Mouse (Mus musculus) cerebellum, adult 8-10 months (tissue): ENCODE data around the gene Lekr1.

Experiments
- DNase-seq: peaks from one replicate; pipeline ENCODE4 v3.0.0; 2022

Lekr1 gene

DNA sequence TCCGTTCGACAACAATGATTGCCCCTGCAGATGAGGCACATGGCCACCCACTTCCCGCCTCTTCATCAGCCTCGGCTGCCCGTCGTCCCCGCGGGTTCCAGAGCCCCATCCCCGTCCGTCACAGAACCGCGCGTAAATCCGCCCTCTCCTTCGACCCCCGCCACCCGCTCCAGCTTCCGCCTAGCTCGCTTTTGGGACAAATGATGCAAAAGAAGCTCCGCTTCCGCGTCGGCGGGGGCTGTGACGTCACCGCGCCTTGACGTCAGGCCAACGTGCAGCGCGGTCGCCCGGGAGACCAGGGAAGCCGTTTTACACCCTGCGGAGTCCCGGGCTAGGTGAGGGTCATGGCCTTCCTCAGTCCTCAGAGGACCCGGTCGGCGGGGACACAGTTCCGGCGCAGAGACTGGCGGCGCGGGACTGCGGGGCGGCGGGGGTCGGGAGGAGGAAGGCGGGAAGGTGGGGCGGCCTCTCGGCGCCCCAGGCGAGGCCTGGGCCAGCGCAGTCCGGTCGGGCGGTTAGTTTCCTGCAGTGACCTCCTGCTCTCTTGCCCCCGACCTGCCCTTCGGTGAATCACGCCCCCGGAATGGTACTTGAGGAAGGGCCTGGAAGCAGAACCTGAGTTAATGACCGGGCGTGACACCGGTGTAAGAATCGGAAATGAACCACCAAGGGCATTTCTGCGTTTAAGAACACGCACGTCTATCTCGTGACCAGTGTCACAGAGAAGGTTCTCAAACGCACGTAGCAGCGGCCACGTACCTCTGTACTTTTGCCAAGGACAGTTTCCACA is at the start of gene Lekr1:
Lekr1 (plus strand) TSS at position 252 of the 790 bp plus-strand sequence.
- DNase-seq = peak; percentile 88

DNA sequence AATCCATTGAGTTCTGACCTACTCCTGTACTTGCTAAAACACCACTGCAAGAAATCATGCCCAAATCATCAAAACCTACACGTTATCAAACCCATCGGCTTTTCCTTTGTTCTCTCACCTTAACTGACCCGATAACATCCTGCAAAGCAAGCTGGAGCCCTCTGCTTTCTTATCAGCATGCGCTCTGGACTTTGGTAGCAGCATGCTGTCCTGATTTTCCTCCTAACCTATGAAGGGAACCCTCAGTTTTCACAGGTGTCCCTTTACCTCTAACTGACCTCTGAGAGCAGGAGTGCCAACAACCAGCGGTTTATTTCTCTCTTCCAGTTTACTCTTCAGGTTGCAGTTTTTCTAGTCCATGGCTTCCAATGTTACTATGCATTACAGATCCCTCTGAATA is 48.5 kb upstream of the Lekr1 start:
- no peak for DNase-seq

GRCm38 (mm10) chr3:65619340-65619739 is 46.7 kb upstream of the Lekr1 start:
- no peak for DNase-seq

GRCm38 (mm10) chr3:65623057-65623456 is 43.0 kb upstream of the Lekr1 start:
- DNase-seq = no peak

DNA sequence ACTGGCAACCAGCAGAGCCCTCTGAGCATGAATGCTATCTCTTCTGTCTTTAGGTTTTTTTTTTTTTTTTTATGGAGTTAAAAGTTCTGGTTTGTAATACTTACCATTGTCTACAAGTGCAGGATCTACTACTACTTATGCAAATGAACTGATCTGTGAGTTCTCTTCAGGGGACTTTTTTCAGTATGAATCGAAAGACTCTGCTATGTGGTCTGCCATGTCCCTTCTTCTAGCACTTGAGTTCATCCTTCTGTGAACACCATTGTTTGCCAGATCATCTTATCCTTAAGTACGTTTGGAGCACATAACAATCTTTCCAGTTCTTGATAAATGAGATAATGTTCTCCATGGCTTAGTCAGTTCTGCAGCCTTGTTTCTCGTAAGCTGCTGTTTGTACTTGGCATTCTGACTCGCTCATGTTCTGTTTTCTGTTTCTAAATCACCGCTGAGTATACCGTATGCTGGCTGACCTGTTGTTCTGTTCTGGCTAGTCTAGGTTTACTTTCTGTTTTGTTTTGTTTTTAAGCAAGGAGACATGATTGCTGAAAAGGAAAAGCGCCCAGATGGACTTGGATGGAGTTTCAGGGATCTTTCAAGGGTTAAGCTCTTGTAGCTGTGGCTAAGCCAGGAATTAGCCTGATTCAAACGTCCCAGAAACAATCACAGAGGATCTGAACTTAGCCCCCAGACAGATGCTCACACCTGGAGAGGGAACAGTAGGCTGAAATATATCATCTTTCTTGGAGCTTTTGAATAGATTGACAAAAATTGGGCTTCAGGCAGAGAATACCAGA is 40.3 kb upstream of the Lekr1 start:
- DNase-seq = no peak

DNA sequence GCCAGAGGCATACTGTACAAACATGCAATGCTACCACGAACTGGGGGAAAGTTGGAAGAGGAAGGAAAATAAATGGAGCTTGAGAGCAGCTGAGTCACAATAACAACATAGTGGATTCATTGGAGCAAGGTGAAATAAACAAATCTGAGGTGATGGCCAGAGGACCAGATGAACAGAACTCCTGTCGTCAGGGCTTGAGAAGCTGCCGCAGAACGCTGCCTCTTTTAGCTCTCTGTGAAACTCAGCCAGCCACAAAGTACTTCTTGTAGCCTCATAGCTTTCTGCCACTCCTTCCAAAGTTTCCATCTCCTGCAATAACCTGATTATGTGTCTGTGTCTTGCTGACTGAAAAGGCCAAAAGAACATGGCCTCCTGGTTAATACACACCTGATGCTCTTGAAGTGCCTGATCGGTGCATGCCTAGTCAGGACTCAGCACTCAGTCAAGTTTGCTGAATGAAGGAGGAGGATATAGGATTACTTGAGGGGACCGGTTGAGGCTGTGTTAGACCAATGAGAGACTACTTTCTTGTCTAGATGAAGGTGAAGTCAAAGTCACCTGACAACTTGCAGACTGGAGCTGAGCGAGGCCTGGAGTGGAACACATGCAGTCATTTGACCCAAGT is 39.6 kb upstream of the Lekr1 start:
- DNase-seq = no peak

- DNase-seq = no peak
Observed at GRCm38 (mm10) chr3:65627021-65627706, 38.9 kb upstream of the Lekr1 start.

- no peak for DNase-seq
Observed at GRCm38 (mm10) chr3:65627707-65628028, 38.4 kb upstream of the Lekr1 start.

- no peak for DNase-seq
Observed at GRCm38 (mm10) chr3:65629565-65630112, 36.4 kb upstream of the Lekr1 start.

GRCm38 (mm10) chr3:65633604-65634003 is 32.4 kb upstream of the Lekr1 start:
- DNase-seq = no peak

- DNase-seq = no peak
Observed at GRCm38 (mm10) chr3:65635983-65636382, 30.0 kb upstream of the Lekr1 start.

DNA sequence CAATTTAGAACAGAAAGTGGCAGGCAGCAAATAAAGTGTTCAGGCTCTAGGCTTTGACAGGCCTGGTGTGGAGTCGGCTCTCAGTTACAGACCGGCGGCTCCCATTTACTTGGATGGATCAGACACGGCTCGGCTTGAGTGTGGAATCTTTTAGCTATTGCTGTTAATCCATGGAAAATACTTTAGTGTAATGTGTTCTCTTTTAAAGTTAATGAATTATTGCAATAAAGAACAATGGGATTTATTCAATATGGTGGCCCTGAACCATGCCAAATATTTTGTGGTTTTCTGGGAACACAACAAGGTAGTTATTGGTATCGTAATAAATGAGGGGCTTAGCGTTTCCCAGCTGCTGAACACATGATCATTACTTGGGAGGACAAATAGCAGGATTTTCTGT is 28.7 kb upstream of the Lekr1 start:
- DNase-seq = no peak

GRCm38 (mm10) chr3:65638896-65639295 is 27.1 kb upstream of the Lekr1 start:
- no peak for DNase-seq

- DNase-seq = no peak
Observed at GRCm38 (mm10) chr3:65639454-65640014, 26.5 kb upstream of the Lekr1 start.

GRCm38 (mm10) chr3:65642959-65643358 is 23.1 kb upstream of the Lekr1 start:
- no peak for DNase-seq

DNA sequence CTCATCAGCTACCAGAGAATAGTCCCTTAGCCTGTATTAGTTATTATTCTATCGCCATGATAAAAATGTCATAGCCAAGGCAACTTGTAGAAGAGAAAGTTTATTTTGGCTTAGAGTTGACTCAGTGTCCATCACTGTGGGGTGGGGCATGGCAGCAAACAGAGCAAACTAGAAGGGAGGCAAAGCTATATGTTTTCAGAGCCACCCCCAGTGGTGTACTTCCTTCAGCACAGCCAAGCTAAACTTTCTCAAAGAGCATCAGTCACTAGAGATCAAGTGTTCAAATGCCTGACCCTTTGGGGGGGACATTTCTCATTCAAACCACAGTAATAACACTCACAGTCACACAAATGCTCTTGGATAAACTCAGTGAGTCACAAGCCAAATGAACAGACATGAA is 22.4 kb upstream of the Lekr1 start:
- DNase-seq = no peak

DNA sequence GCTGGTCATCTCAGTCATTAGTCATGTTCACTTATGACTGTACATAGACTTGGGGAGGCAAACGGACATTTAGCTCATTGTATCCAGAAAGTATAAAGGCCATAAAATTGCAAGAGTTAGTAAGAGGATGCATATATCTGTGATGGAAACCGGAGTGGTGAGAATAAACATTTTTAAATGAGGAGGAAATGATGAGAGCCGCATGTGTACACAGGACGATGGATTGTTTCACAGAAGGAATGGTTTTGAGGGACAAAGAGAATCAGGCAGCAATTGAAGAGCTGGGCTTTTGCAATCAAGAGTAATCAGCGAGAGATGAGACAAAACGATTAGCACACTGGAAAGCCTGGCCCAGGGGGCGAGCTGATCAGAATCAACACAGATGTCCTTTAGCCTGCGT is 18.4 kb upstream of the Lekr1 start:
- DNase-seq = no peak

DNA sequence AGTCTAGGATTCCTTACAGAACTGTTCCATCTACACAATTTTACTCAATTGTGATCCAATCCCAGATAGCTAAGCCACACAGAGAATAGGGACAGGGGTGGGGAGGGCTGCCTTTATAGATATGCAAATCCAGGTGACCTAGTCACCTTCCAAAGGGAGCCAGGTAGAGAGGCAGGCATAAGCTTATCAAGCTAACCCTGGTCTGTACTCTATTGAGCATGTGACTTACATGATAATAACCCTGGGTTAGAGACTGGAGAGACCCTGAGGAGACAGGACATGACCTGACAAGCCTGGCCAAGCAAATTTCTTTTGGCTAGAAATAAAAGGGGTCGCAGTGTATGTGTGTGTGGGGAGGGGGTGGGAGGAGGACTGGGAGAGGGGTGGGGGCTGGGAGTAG is 17.1 kb upstream of the Lekr1 start:
- DNase-seq = no peak

DNA sequence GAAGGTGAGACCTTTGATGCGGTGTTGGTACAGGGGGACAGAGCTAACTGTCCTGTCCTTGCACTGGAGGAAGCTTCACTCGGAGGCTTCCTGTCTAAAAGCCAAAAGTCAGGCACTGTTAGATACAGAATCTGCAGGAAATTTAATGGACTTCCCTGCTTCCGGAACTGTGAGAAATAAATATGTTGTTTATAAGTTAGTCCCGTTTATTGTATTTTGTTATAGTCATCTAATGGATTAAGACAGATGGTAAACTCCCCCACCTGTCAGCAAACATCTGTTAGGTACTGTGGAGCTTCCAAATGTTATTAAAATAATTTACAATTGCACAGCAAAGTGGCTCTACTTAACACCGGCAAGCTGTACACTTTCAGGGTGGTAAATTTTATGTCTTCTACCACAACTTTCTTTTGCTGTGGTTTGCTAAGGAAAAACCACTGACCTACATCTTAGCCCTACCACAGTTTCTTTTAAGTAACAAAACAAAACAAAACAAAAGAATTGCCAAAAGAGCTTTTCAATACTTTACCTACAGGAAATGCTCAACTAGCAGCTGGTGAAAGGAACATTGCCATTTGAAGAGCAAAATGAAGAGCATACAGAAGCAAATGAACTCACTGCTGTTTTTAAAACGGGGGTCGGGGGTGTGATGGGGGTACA is 15.7 kb upstream of the Lekr1 start:
- DNase-seq = no peak

DNA sequence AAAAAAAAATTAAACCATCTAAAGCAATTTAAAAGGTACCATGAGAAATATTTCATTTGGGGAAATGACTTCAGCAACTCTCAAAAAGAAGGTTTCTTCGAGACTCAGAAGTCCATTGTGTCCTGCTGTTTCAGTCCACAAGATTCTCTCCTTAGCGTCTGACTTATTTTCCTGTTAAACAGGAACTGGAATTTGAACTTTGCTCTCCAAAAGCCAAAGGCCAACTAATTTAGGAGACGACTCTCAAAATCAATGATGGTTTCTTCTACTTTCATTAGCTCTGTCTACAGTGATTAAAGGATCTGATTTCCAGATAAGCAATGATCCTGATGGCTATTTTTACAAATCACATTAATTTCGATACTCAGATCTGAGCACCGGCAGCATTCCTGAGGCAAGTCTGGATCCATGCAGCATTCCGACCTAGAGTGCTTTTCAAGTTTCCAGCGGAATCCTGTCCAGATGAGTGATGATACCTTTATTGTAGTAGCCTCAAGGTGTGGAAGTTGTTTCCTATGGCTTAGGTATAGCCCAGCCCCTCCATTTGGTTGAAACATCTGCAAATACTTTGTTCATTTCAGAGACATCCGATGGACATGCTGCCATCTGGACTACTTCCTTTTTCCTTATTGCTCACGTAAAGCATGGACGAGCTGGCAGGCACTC is 11.4 kb upstream of the Lekr1 start:
- DNase-seq = no peak

GRCm38 (mm10) chr3:65656451-65656850 is 9.6 kb upstream of the Lekr1 start:
- DNase-seq = no peak
